Mouse (Mus musculus) intestine, embryonic 16.5 days (tissue): ENCODE measurements around the gene A730049H05Rik. TPM values are rescaled to one million over a fixed set of nuclear protein-coding genes. Genes with fewer than 3 reads are reported as not detected.

ENCODE experiments used
- ATAC-seq: fragments of 200-750 bp; cut with Nextera tagmentation; 2 replicates; pipeline ENCODE4 v1.8.0; 2017; ENCODE audit warnings: moderate TSS enrichment, moderate library complexity
- H3K27ac ChIP-seq: fragments of 300-500 bp; sonication (generic); 2 replicates; pipeline ENCODE4 v1.5.1; 2014; ENCODE audit warnings: mild to moderate bottlenecking, low read length
- H3K27me3 ChIP-seq: fragments of 300-500 bp; sonication (generic); replicated peaks from 2 replicates; pipeline ENCODE4 v1.6.1; 2014; ENCODE audit warnings: low read length, control low read depth, mixed read lengths; ENCODE audit not compliant: control insufficient read depth, insufficient read depth
- H3K36me3 ChIP-seq: fragments of 300-500 bp; sonication (generic); 2 replicates; pipeline ENCODE4 v1.6.1; 2014; ENCODE audit warnings: low read length, control low read depth; ENCODE audit not compliant: control insufficient read depth, insufficient read depth
- H3K4me1 ChIP-seq: fragments of 300-500 bp; sonication (generic); 2 replicates; pipeline ENCODE4 v1.6.1; 2014; ENCODE audit warnings: low read length, control low read depth, mixed read lengths; ENCODE audit not compliant: control insufficient read depth, insufficient read depth
- H3K4me2 ChIP-seq: fragments of 300-500 bp; sonication (generic); 2 replicates; pipeline ENCODE4 v1.6.1; 2014; ENCODE audit warnings: low read depth, low read length, control low read depth
- H3K4me3 ChIP-seq: fragments of 300-500 bp; sonication (generic); 2 replicates; pipeline ENCODE4 v1.5.1; 2014; ENCODE audit warnings: mild to moderate bottlenecking, low read length
- H3K9ac ChIP-seq: fragments of 300-500 bp; sonication (generic); 2 replicates; pipeline ENCODE4 v1.6.1; 2014; ENCODE audit warnings: low read depth, low read length
- H3K9me3 ChIP-seq: fragments of 300-500 bp; sonication (generic); 2 replicates; pipeline ENCODE4 v1.6.1; 2016; ENCODE audit warnings: low read length, control low read depth; ENCODE audit not compliant: control insufficient read depth
- WGBS: fragments of 180-500 bp; shearing (Covaris S2); extraction: QIAGEN DNeasy Blood & Tissue Kit; methylation state at CpG from one replicate; pipeline ENCODE4 v1.1.7; 2014; 5-methylcytosine and 5-hydroxymethylcytosine counted together
- polyA plus RNA-seq: library from polyadenylated mRNA; unstranded; fragments of >200 nt; fragmentation: Nextera tagmentation; extraction: Ambion mirVana; gene quantifications from 2 replicates; pipeline ENCODE4 v1.2.1, GENCODE M21; 2015

A730049H05Rik gene
- polyA plus RNA-seq, 1 experiment from 2014 or later: 0.38 TPM

DNA sequence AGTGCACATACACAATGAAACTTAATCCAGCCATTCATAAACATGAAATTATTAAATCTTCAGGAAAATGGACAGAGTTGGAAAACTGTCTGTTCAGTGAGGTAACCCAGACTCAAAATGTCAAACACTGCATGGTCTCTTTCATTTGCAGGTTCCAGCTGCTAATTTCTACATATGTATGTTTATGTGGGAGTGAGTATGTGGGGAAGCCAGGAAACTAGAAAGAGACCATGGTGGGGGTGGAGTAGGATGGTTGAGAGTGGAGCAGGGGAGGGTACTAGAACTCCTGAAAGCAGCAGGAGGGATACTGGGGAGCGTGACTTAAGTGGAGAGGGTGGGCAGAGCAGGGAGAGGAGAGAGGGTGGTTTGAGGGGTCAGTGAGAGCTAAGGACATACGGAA is 14.8 kb upstream of the A730049H05Rik start:
- Histone ChIP-seq H3K4me1 (no peaks in the 10 kb centered on the region), H3K9ac (no peak overlapping the region), H3K36me3 (peaks cover 3% of the 10 kb centered on the region; the same call in 1 of the 2 replicates), H3K27ac (peak overlapping the region; percentile 43; the same call in 1 of the 2 replicates), H3K4me2 (no peak overlapping the region), H3K27me3 (no peaks in the 10 kb centered on the region), H3K4me3 (no peak overlapping the region), H3K9me3 (no peaks in the 10 kb centered on the region)
- WGBS: 57% methylated on average over 2 of the region's 2 CpGs
- ATAC-seq: no peak

DNA sequence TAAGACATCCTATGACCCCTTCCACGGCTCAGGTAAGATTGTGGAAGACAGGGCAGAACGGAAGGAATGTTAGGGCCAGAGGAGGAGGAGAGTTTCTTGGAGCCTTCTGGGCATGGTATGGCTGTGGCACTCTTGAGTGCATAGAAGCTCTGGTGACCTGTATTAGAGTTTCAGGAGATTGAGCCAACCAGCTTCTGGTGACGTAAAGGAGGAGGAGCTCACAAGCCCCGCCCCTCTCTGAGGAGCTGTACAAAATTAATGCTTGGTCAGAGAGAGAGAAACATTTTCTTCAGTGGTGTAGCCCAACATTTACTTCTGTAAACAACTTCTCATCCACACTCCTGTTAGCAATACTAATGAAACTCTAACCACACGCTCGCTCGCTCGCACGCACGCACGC is 13.9 kb upstream of the A730049H05Rik start:
- no peak for ATAC-seq
- H3K36me3 ChIP-seq: no peaks in the 10 kb centered on the region

DNA sequence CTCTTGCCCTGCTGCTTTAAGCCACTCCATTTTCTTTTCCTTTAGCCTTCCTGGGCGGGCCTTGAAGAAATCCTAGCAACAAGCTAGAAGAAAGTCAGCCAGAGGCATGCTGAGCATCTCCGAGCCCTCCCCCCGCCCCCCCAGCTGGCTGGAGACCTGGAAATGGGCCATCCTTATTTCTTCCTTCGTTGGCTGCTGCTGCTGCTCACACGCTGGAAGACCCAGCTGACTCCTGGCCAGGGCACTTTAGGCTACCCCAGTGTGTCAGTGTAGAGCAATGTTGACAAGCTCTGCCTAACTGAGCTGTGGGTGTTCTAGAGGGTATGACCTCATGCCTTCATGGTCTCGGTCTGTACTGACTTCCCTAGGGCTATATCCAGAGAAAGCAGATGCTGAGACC is 13.1 kb upstream of the A730049H05Rik start:
- no peaks in the 10 kb centered on the region for H3K27me3 ChIP-seq
- H3K27ac ChIP-seq: peak overlapping the region; percentile 31; the same call in 1 of the 2 replicates
- no peaks in the 10 kb centered on the region for H3K36me3 ChIP-seq
- no peak overlapping the region for H3K4me2 ChIP-seq
- no peaks in the 10 kb centered on the region for H3K9me3 ChIP-seq
- no peak overlapping the region for H3K4me3 ChIP-seq
- 0 out of 2 replicates have a peak, but pooled peaks have one; percentile 52 for ATAC-seq
- no peaks in the 10 kb centered on the region for H3K4me1 ChIP-seq
- no peak overlapping the region for H3K9ac ChIP-seq
- WGBS: 42% methylated on average over 6 of the region's 6 CpGs

More for the DNA sequence above, 13.9 kb upstream of the A730049H05Rik start:
- no peak overlapping the region for H3K4me3 ChIP-seq
- H3K4me1 ChIP-seq: no peaks in the 10 kb centered on the region
- H3K27ac ChIP-seq: no peak overlapping the region
- H3K27me3 ChIP-seq: no peaks in the 10 kb centered on the region
- H3K9me3 ChIP-seq: no peaks in the 10 kb centered on the region
- 95% methylated on average over 11 of the region's 11 CpGs for WGBS
- no peak overlapping the region for H3K4me2 ChIP-seq
- H3K9ac ChIP-seq: no peak overlapping the region

DNA sequence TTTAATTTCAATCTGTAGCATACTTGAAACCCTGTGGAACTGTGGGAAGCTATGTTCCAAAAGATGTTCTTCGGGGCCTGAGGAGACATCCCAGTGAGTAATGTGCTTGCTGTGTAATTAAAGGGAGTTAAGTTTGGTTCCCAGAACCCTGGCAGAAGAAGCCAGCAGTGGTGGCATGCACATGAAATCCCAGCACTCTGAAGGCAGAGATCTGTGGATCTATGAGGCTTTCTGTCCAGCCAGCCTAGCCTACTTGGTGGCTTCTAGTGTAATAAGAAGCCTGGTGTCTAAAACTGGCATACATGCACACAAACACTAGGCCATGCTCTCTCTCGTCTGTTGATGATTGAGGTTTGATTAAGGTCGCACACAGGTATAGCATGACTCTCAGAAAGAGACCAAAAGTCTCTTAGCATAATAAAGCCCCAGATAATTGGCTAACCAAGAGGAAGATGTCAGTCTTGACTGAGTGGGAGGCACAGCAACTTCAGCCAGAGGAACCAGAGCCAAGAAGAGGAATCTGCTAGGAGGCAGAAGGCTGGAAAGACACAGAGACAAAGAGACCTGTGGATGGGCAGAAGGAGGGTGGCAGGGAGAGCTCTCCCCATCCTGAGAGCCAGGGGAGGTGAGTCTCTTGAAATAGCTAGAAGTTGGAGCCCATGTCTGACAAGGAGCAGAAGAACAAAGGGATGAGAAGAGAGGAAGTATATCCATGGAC is 11.9 kb upstream of the A730049H05Rik start:
- no peak for ATAC-seq
- Histone ChIP-seq H3K36me3 (no peaks in the 10 kb centered on the region), H3K27me3 (no peaks in the 10 kb centered on the region), H3K4me2 (no peak overlapping the region), H3K27ac (0 out of 2 replicates have a peak overlapping the region, but pooled peaks have one; percentile 31), H3K9ac (no peak overlapping the region), H3K9me3 (no peaks in the 10 kb centered on the region), H3K4me1 (no peaks in the 10 kb centered on the region), H3K4me3 (no peak overlapping the region)
- 85% methylated on average over 3 of the region's 3 CpGs for whole genome bisulfite sequencing

DNA sequence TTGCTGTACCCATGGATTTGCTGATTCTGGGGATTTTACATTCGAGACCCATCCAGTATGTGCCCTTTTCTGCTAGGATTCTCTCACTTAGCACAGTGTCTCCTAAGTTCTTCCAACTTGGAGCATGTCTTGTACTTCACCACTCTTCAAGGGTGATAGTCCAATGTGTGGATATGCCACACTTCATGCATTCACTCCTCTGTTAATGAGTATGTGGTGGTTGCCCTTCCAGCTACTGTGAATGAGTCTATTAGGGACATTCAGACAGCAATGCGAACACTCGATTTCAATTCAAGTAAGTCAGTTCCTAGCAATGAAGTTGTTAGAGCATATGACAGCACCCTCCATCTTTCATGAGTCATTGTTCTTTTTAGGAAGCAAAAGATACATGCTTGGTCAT is 6.5 kb upstream of the A730049H05Rik start:
- ATAC-seq: no peak
- H3K4me1 ChIP-seq: no peaks in the 10 kb centered on the region
- H3K27ac ChIP-seq: no peak overlapping the region
- H3K9ac ChIP-seq: no peak overlapping the region
- 91% methylated on average over 3 of the region's 3 CpGs for WGBS
- H3K9me3 ChIP-seq: no peaks in the 10 kb centered on the region
- H3K36me3 ChIP-seq: no peaks in the 10 kb centered on the region
- no peak overlapping the region for H3K4me3 ChIP-seq
- H3K27me3 ChIP-seq: no peaks in the 10 kb centered on the region
- no peak overlapping the region for H3K4me2 ChIP-seq

DNA sequence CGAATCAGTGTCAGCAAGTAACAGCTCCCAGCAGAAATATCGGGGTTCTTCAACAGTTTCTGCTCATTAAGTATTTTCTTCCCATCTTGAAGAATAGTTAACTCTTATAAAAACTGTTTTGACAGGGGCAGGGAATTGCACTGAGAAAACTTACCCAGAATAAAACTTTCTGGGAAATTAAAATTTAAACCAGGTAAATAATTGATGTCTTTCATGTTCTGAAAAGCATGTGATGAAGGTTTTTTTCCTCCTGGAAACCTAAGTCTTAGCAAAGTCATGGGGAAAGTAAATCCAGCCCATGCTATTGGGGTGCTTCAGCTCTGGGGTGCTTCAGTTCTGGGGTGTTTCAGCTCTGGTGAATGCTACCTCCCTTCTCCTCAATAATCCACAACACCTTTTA is 5.7 kb upstream of the A730049H05Rik start:
- ATAC-seq: no peak
- no peak overlapping the region for H3K4me3 ChIP-seq
- H3K4me1 ChIP-seq: no peaks in the 10 kb centered on the region
- H3K27me3 ChIP-seq: no peaks in the 10 kb centered on the region
- 95% methylated on average over 2 of the region's 2 CpGs for WGBS
- H3K9ac ChIP-seq: no peak overlapping the region
- no peak overlapping the region for H3K4me2 ChIP-seq
- no peak overlapping the region for H3K27ac ChIP-seq
- no peaks in the 10 kb centered on the region for H3K9me3 ChIP-seq
- H3K36me3 ChIP-seq: no peaks in the 10 kb centered on the region

- Histone ChIP-seq H3K4me3 (no peak overlapping the region), H3K9me3 (no peaks in the 10 kb centered on the region), H3K4me2 (no peak overlapping the region), H3K9ac (no peak overlapping the region), H3K27me3 (no peaks in the 10 kb centered on the region), H3K4me1 (no peaks in the 10 kb centered on the region), H3K36me3 (no peaks in the 10 kb centered on the region), H3K27ac (no peak overlapping the region)
- ATAC-seq: no peak
Observed at GRCm38 (mm10) chr6:92811566-92811965, 4.7 kb upstream of the A730049H05Rik start.

- Histone ChIP-seq H3K9me3 (no peaks in the 10 kb centered on the region), H3K36me3 (no peaks in the 10 kb centered on the region), H3K27ac (no peak overlapping the region), H3K4me1 (no peaks in the 10 kb centered on the region), H3K27me3 (no peaks in the 10 kb centered on the region), H3K9ac (no peak overlapping the region), H3K4me2 (no peak overlapping the region), H3K4me3 (no peak overlapping the region)
- ATAC-seq: no peak
- 62% methylated on average over 2 of the region's 2 CpGs for WGBS
Observed at GRCm38 (mm10) chr6:92812702-92813370, 3.4 kb upstream of the A730049H05Rik start.

- Histone ChIP-seq H3K36me3 (no peaks in the 10 kb centered on the region), H3K4me2 (no peak overlapping the region), H3K27ac (no peak overlapping the region), H3K9ac (no peak overlapping the region), H3K9me3 (no peaks in the 10 kb centered on the region), H3K4me3 (no peak overlapping the region), H3K4me1 (no peaks in the 10 kb centered on the region), H3K27me3 (no peaks in the 10 kb centered on the region)
- WGBS: 66% methylated on average over 8 of the region's 8 CpGs
- ATAC-seq: no peak
Observed at GRCm38 (mm10) chr6:92817661-92818060, 1.4 kb downstream of the A730049H05Rik start.
